Mouse (Mus musculus) ES-Bruce4 (cell line): ENCODE data around the gene Nr1h4.

ENCODE experiments used
- CTCF ChIP-seq: IDR thresholded peaks from one replicate; pipeline ENCODE4 v1.8.1; 2011; ENCODE audit warnings: low read depth, low read length
- POLR2A ChIP-seq: IDR thresholded peaks from one replicate; pipeline ENCODE4 v1.8.1; 2011; ENCODE audit warnings: low read length; ENCODE audit not compliant: insufficient read depth

- TF ChIP-seq CTCF (no peak), POLR2A (no peak)
Observed at GRCm38 (mm10) chr10:89415478-89415877, 117.9 kb downstream of the Nr1h4 start.
